Mouse (Mus musculus) lung, postnatal 10 days (tissue): ENCODE measurements at regions not wholly inside any gene's neighbourhood (a gene's known extent, or its start where the extent isn't known, plus 50 kb on each side); places are given as distances from the start of the nearest gene placed in this dataset.
"Not testable (repeated sequence)": the region's sequence is repeated elsewhere in the genome, so short reads cannot be mapped to it uniquely, and the experiment has no call there.

Experiments used
- DNase-seq: peaks from one replicate; pipeline ENCODE4 v3.0.0; 2021

DNA sequence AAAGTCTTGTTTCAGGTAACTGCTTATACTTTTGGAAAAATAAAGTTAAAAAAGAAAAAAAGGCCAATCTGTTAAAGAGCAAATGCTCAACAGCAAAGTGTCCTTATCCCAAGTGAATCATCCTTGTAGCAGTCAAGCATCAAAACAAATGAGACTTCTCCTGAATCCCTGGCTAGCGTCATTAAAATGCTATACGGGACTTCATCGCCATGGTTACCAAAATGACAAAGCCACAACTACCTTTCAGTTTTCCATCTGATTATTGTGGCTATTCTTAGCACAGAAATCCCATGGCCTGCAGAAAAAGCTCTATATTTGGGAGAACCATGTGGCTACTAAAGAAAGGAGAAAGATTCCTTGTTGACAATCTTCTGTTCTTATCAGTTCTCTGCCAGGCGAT, 322.7 kb downstream of the Arl4a start:
- no peak for DNase-seq

DNA sequence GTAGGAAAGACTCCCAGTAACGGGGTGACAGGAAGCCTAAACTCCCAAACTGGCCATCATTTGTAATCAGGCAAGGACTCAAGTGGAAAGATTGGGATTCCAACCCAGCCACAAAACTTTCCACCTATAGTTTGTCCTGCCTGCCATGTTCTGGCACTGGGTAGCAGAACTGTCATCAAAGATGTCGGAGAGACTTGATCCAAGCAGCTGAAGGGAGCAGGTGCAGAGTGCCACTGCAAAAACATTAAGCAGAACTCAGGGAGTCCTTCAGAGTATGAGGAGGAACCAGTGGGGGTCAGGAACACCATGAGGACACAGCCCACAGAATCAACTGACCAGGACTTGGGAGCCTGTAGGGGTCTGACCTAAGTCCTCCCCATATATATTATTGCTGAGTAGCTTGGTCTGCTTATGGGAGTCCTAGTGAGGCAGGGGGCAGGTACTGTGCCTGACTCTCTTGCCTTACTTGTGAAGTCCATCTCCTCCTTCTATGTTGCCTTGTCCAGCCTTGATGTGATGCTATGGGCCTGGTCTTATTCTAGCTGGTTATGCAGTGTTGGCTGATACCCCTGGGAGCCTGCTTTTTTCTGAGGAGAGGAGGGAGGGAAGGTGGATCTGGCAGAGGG, 323.5 kb downstream of the Arl4a start:
- no peak for DNase-seq

DNA sequence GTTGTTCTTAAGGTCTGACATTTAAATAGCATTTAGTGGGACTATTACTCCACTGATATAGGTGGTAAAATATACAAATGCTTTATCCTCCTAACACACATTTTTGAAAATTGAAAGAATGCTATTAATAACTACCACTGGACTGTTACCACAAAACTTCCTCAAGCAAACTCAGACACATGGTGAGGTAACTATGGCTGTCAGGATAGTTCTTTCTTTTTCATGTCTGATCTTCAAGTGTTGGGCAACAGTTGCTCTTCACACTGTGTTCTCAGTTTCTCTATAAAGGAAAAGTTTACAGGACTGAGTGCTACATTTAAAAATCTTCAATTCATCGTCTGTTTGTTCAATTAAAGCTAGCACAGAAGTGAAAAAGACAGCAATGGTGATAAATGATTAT, 326.0 kb downstream of the Arl4a start:
- no peak for DNase-seq

DNA sequence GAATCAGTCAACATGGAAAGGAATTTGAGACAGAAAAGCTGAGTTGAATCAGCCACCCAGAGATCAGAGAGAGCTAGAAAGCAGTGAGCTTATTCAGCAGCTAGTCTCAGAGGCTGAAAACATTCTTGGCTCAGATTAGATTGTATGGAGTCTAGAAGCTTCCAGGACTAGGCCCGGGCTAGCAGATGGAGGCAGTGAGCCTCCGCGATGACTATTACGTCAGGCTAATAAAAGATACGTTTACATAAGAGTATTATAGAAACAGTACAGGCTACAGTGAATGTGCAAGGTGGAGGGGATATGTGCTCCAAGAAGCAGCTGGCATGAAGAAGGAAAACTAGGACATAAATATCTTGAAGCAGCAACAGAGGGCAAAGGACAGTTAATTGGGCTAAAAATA, 328.0 kb downstream of the Arl4a start:
- DNase-seq, result no peak

DNA sequence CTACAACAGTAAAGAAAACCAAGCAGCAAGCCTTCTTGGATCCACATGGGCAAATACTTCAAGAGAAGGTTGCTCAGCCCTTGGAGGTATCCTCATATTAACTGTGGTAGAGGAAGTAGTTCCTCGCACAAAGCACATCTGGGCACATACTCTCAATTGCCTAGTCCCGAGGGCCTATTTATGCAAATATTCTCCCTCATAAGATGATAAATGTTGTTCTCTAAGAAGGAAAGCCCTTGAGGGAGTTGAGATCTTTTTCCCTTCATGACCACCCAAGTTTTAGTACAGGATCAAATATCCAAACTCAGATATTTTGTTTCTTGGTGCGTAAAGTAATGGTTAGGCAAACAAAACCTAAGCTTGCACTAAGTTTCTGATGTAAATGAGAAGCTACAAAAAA, 340.6 kb downstream of the Arl4a start:
- no peak for DNase-seq

DNA sequence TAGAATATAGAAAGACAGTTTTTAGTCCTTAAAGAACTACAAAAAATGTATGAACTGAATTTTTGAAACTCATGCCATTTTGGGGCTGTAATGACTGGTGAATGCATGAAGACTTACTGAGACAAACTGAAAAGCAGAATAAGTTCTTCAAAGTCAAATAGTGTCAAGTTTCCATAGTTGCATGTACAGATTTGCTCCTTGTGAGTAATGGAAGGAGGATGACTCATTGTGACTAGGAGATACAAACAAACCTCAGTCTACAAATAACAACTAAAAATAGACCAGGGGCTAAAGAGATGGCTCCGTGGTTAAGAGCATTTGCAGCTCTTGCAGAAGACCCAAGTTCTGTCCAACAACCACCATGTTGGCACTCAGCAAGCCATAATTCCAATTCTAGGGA, 342.5 kb downstream of the Arl4a start:
- no peak for DNase-seq

DNA sequence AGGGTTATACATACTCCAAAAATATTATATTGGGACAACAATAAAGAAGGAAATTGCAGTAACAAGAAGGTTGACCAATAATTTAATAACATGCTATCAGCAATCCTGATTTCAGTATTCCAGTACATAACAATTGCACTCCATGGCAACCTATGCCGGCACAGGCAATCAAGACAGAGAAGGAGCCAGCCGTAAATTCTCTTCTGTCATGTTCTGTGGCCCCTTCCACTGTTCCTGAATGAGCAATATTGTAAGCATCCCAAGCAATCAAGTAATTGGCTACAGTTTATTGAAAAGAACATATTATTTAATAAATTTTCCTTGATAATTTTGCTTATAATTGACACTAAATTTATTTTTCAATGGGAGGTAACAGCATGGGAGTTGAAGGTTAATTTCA, 345.8 kb downstream of the Arl4a start:
- no peak for DNase-seq

DNA sequence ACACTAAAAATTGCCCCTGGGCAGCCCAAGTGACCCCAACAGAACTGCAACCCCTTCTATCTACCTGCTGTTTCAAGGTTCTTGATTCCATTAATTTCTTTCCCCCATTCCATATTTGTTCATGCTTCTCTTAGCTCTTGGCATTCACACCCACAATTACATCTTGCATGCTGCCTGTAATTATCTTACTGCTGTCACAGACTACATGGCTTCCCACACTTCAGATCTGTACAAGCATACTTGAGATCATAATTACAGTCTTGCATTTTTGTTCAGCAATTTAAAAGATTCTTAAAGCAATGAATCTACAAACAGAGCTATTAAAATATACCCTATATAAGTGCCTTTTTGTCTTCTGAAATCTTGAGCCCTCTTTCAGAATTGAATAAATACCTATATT, 352.4 kb downstream of the Arl4a start:
- no peak for DNase-seq

DNA sequence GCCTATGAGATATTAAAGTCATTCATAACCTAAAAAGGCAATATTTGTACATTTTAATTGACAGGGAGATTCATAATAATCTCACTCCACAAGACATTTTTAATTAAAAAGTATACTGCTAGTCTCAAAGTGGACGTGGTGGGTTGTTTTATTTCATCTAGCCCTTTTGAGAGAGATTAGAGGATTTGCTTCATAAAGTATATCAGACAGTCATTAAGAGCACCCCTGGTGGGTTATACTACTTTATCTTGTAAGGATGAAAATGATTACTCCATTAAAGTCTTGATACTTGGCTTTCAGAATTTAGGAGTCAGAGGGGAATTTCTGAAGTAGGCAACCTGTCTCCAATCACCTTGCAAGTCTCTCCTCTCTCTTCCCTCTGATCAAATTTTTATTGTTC, 355.7 kb downstream of the Arl4a start:
- no peak for DNase-seq

DNA sequence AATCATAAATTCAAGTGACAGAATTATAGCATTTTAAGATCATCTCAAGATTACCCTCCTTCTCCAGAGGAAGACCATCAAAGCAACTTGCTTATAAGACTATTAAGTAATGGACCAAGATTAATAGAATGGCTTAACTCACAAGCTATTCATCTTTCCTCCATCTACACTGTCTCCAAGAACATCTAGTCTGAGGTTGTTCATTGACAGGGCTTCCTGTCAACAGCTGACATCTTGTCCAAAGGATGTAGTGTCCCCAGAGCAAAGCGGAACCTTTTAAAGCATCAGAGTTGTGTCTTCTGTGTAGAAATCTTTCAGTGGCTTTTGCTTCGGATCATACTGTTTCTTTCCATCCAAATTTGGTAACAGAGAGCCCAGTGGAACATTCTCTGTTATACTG, 362.2 kb downstream of the Arl4a start:
- DNase-seq, result no peak

DNA sequence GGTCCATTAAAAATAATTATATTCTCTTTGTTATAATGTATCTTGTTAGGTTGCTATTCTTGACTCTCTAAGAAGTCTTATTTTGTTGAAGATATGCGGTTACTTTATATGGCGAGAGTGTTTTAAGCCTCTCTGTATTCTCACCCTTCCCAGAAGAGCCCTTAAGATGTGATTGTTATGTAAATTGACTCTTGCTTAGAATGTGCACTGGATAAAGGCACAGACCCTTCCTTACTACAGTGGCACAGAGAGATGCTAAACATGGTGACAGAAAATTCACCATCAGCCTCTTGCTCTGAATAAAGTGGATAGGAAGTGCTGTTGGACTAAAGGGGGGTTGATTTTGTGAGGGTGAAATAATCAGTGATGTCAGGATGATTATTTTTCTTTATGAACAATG, 370.1 kb downstream of the Arl4a start:
- no peak for DNase-seq

DNA sequence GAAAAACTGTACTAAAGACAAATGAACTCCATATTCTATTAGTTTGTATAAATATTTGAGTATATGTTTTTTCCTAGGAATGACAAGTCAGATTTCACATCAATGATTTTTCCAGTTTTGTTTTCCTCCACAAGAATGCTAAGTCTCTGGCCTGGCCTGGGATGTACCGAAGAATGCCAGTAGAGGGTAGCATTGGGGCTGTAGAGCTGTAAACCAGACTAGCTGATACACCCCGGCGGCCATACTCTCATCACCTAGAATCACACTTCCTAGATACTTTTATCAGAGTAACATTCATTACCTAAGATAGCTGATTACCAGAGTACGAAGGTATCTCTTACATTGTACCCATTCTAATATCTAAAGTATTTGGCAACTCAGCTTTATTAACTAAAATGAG, 372.4 kb downstream of the Arl4a start:
- peak; percentile 72 for DNase-seq

DNA sequence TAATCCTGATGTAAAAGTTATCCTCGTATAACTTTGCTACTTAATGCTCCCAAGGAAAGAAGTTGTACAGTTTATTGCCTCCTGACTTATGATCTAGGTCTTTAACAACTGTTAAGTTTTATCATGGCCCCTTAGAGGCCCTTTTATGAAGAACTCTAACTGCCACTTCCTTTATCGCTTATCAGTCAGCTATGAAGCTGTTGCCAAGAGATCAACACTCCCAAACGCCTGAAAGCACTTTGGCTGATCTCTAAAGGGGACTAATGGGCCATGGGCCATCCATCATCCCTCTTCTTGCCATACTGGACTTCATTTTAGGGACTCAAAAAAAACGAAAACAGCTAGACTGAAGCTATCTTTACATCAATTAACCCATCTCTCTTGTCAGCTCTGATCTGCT, 377.4 kb downstream of the Arl4a start:
- no peak for DNase-seq

DNA sequence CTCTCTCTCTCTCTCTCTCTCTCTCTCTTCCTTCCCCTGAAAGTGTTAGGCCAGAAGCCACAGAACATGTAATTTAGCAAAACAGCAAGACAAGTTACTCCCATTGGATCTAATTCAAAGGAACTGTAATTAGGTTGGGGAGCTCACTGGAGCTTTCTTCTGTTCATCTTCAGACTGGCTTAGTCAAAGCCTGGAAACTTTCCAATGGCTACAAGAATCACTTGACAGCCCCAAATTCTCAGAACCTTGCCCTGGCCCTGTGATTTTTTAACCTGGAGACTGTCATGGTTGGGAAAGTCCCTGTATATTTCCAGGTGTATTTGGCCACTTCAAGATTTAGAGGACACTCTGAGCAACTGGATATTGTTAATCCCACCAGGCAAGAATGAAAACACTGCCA, 381.2 kb downstream of the Arl4a start:
- no peak for DNase-seq

DNA sequence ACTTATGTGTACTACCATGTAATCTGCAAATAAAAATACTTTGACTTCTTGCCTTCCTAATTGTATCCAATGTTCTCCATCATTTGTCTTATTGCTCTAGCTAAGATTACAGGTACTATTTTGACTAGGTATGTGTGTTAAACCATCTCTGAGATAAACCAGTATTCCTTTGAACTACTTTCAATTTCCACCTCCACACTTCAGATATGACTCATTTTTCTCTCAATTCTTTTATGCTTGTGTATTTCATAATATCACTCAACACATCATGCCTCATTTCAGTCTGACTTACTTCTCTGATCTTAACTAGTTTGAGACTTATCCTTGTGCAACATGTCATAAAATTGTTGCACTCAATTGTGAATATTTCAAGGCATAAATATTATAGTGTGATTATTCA, 388.9 kb downstream of the Arl4a start:
- DNase-seq, result no peak

DNA sequence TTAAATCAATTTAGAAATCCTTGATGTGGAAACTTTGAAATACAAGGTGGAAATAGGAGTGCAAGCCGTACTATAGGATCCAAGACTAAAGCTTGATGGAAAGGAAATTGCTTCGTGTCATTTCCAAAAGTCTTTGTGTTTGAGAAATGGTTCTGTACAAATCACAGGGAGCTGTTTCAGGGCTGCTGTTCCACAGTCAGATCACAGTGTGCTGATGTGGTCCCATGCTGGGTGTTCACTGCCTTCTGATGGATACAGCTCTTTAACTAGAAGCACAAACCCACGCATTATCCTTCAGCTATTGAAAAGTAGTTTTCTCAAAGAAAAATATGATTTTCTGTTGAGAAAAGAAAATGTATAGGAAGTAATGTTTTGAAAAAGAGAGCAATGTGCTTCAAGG, 391.3 kb downstream of the Arl4a start:
- no peak for DNase-seq

DNA sequence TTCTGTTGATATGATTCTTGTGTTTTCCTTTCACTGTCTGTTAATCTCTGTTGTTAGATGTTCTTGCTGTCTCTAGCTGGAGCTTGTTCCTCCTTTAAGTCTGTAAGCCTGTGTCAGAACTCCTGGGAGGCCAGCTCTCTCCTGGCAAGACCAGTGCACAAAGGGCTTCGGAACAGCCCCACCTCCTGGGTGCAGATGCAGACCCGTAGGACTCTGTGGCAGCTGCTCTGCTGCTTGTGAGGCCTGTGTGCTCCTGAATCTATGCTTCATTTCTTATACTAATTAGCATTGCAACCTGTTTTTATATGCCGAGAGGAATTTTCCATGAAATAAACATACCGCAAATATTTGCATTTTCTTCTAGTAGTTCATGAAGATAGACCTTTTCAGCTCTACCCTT, 392.2 kb downstream of the Arl4a start:
- DNase-seq, result no peak

DNA sequence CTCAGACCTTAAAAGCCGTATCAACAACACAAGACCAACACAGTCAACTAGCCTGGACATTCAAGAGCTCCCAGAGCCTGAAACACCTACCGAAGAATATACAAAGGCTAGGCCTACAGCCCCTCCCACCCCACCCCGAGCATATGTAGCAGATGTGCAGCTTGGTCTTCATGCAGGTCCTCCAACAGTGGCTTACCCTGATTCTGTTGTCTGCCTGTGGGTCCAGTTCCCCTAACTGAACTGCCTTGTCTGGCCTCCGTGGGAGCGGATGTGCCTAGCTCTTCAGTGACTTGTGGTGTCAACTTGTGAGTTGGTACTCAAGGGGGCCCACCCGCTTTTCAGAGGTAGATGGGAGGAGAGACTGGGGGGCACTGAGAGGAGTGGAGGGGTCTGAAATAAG, 398.6 kb downstream of the Arl4a start:
- DNase-seq, result no peak

DNA sequence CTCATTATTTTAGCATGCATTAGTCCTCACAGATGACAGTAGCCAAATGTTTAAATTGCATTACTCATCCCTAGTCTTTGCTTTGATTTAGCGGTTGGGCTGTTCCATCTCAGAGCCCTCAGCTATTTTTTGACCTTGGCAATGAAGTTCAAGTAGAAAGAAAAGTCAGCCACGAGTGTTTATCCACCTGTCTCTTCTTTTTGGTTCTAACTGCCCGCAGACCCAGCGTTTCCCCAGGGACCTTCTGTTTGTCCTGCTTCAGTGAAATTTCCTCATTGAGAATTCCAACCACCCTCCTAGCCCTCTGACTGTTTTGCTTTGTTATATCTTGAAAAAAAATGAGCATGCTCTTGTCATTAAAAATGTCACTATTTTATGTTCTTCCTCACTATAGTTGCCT, 403.5 kb downstream of the Arl4a start:
- DNase-seq, result no peak

DNA sequence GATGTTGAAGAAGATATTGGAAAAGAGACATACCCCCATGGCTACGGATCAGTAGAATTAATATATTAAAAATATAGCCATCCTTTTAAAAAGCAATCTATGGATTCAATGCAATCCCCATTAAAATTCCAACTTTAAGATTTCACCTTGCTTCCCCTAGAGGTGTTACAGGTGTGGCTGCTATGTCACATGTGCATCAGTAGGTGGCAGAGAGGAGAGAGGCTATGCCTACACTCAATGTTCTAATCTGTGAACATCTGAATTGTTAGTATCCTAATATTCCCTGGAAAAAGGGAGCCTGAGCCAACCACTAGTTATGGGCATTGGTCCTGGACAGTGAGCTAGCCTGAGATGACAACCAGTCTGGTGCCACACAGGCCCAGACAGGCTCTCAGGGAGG, 416.6 kb downstream of the Arl4a start:
- DNase-seq, result no peak

DNA sequence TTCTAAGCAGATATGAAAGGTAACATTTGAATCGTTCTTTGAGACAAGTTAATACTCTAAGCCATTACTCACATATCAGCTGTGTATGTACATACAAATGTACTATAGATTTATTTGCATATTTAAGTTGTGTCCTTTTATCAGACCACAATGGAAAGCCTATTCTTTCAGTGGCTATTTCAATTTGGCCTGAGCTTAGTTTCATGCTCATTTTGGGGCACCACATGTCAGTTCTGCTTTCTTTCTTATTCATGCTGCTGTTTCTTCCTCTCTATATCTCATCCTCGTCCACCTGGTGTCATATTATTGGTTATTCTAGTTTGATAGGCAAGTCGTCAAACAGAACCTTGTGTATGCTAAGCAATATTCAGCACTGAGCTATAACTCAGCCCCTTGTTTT, 432.5 kb downstream of the Arl4a start:
- no peak for DNase-seq

DNA sequence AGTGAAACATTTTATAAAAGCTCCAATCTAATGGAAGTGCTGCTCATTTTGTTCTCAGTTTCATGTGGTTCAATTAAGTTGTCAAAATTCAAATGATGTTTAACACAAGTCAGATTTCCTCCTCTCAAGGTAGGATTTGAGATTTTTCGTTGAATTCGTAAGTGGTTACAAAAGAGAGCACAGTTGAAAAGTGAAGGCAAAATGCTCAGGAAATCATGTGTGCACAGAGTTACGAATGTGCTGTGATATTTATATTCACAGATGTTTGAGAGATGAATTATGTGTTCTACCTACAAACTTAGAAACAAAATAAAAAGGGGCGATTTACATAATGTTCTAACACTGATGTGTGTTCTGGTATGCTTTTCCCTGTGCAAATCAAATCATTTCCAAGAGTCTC, 433.1 kb downstream of the Arl4a start:
- no peak for DNase-seq

DNA sequence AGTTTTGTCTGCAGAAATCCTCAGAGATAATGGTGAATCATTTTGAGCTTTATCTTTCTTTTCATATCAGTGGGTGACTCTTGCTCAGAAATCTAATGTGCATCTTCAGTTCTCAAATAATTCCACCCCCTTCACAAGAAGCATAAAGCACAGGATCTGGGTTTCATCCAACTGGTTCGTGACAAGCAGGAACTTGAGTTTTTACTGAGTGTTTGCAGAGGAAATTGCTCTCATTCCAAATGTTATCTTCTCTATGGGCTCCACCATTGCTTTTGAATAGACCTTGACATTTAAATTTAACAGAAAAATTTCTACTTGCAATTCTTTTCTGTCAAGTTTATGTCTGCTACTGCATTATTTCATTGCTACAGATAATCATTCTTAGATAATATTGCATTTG, 443.1 kb downstream of the Arl4a start:
- DNase-seq, result no peak

DNA sequence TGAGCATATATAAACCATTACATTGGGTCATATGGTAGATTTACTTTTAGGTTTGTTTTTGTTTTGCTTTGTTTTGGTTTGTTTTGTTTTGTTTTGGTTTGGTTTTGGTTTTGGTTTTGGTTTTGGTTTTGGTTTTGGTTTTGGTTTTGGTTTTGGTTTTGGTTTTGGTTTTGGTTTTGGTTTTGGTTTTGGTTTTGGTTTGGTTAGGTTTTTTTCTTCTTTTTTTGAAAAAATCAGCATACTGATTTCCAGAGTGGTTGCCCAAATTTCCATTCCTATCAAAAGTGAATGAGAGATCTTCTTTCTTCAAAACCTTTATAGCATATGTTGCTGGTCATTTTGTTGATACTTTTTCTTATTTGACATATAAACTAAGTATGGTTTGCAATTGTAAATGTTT, 444.0 kb downstream of the Arl4a start:
- not testable (repeated sequence) for DNase-seq

DNA sequence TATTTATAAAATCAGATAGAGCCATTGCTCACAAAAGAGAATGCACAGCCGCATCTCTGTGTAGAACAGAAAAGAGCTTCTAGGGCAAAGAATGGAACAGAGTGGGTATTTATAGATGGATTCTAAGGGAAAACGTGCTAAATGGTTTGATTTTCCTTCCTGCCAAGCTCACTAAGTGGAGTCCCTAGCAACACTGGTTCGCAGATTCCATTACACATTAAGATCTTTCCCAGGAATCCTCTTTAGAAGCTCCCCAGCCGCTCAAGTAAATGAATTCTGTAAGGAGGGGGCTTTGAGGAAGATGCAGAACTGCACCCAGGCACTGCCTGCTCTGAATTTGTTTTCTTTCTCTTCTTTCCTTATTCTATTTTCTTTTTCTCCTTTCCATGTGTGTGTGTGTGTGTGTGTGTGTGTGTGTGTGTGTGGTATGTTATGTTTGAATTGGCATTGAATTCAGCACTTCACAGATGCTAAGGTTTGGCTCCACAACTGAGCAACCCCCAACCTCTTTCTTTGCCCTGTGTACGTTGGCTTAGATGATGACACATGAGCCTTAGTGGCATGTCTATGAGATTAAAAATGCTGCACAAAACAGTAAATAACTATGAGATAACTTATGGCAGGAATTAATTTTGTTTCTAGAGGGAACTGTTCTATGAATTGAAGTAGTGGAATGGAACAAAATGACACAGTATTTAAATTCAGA, 450.5 kb downstream of the Arl4a start:
- no peak for DNase-seq
